Mouse (Mus musculus) bone marrow macrophage, adult 2 months (primary cell): ENCODE data around the gene Armh1. TPM values are rescaled to one million over a fixed set of nuclear protein-coding genes. Genes with fewer than 3 reads are reported as not detected.

Experiments used
- H3K27ac ChIP-seq: 2 replicates; pipeline ENCODE4 v1.5.1; 2012; ENCODE audit warnings: low read depth, low read length; ENCODE audit not compliant: insufficient read depth
- H3K4me1 ChIP-seq: 2 replicates; pipeline ENCODE4 v1.6.1; 2012; ENCODE audit warnings: low read length; ENCODE audit not compliant: control insufficient read depth, insufficient read depth
- H3K4me3 ChIP-seq: 2 replicates; pipeline ENCODE4 v1.5.1; 2012; ENCODE audit warnings: mild to moderate bottlenecking, low read length, moderate library complexity; ENCODE audit not compliant: insufficient read depth
- CTCF ChIP-seq: IDR thresholded peaks from 2 replicates; pipeline ENCODE4 v1.5.1; 2012; ENCODE audit warnings: low read depth, mild to moderate bottlenecking, low read length, moderate library complexity
- POLR2A ChIP-seq: IDR thresholded peaks from 2 replicates; pipeline ENCODE4 v1.6.1; 2012; ENCODE audit warnings: mild to moderate bottlenecking, low read depth, low read length, borderline replicate concordance
- polyA plus RNA-seq: library from polyadenylated mRNA; stranded (reverse); fragments of >200 nt; gene quantifications from 2 replicates; pipeline ENCODE4 v1.2.4, GENCODE M21; 2012; ENCODE audit not compliant: missing spikeins, insufficient read depth, insufficient read length

Armh1 gene
- polyA plus RNA-seq, 1 experiment = not detected

- Histone ChIP-seq H3K27ac (no peak overlapping the region), H3K4me3 (no peak overlapping the region)
- TF ChIP-seq POLR2A = no peak
- TF ChIP-seq CTCF = no peak
These were observed 29.3 kb upstream of the Armh1 start for GRCm38 (mm10) chr4:117281090-117281845.

GRCm38 (mm10) chr4:117280397-117280930, 28.5 kb upstream of the Armh1 start:
- H3K27ac ChIP-seq = no peak overlapping the region
- TF ChIP-seq POLR2A = no peak
- no peak for TF ChIP-seq CTCF
- H3K4me3 ChIP-seq = no peak overlapping the region
- H3K4me1 ChIP-seq = no peaks in the 10 kb centered on the region

More at GRCm38 (mm10) chr4:117281090-117281845, 29.3 kb upstream of the Armh1 start:
- no peaks in the 10 kb centered on the region for H3K4me1 ChIP-seq

GRCm38 (mm10) chr4:117279253-117279642, 27.3 kb upstream of the Armh1 start:
- H3K27ac ChIP-seq = no peak overlapping the region
- TF ChIP-seq CTCF (no peak), POLR2A (no peak)
- no peak overlapping the region for H3K4me3 ChIP-seq
- no peaks in the 10 kb centered on the region for H3K4me1 ChIP-seq

GRCm38 (mm10) chr4:117278381-117279252, 26.7 kb upstream of the Armh1 start:
- H3K27ac ChIP-seq = no peak overlapping the region
- no peak overlapping the region for H3K4me3 ChIP-seq
- H3K4me1 ChIP-seq = no peaks in the 10 kb centered on the region
- TF ChIP-seq CTCF = no peak
- TF ChIP-seq POLR2A = no peak

- Histone ChIP-seq H3K27ac (no peak overlapping the region), H3K4me3 (no peak overlapping the region), H3K4me1 (no peaks in the 10 kb centered on the region)
- TF ChIP-seq POLR2A (no peak), CTCF (no peak)
These were observed 25.8 kb upstream of the Armh1 start for GRCm38 (mm10) chr4:117277687-117278086.

- Histone ChIP-seq H3K27ac (no peak overlapping the region), H3K4me1 (no peaks in the 10 kb centered on the region), H3K4me3 (no peak overlapping the region)
- TF ChIP-seq POLR2A (no peak), CTCF (no peak)
These were observed 25.1 kb upstream of the Armh1 start for GRCm38 (mm10) chr4:117277021-117277420.

GRCm38 (mm10) chr4:117276281-117276711, 24.4 kb upstream of the Armh1 start:
- no peaks in the 10 kb centered on the region for H3K4me1 ChIP-seq
- TF ChIP-seq POLR2A (no peak), CTCF (no peak)
- H3K4me3 ChIP-seq = no peak overlapping the region
- no peak overlapping the region for H3K27ac ChIP-seq

GRCm38 (mm10) chr4:117274720-117275119, 22.8 kb upstream of the Armh1 start:
- H3K27ac ChIP-seq = no peak overlapping the region
- no peak overlapping the region for H3K4me3 ChIP-seq
- no peak for TF ChIP-seq CTCF
- no peak for TF ChIP-seq POLR2A
- H3K4me1 ChIP-seq = no peaks in the 10 kb centered on the region

GRCm38 (mm10) chr4:117272459-117272858, 20.5 kb upstream of the Armh1 start:
- H3K27ac ChIP-seq = no peak overlapping the region
- no peak for TF ChIP-seq POLR2A
- no peak for TF ChIP-seq CTCF
- H3K4me1 ChIP-seq = no peaks in the 10 kb centered on the region
- no peak overlapping the region for H3K4me3 ChIP-seq
